Mouse (Mus musculus) spleen, postnatal 36 days (tissue): ENCODE data around the gene Arpc3.
"Not testable (repeated sequence)": the region's sequence is repeated elsewhere in the genome, so short reads cannot be mapped to it uniquely, and the experiment has no call there.

ENCODE experiments used
- DNase-seq, 2 experiments: peaks; one replicate each; pipeline ENCODE4 v3.0.0; 2022; ENCODE audit warnings: low spot score in 2 of 2, mixed read lengths in 1 of 2

The Arpc3 gene

DNA sequence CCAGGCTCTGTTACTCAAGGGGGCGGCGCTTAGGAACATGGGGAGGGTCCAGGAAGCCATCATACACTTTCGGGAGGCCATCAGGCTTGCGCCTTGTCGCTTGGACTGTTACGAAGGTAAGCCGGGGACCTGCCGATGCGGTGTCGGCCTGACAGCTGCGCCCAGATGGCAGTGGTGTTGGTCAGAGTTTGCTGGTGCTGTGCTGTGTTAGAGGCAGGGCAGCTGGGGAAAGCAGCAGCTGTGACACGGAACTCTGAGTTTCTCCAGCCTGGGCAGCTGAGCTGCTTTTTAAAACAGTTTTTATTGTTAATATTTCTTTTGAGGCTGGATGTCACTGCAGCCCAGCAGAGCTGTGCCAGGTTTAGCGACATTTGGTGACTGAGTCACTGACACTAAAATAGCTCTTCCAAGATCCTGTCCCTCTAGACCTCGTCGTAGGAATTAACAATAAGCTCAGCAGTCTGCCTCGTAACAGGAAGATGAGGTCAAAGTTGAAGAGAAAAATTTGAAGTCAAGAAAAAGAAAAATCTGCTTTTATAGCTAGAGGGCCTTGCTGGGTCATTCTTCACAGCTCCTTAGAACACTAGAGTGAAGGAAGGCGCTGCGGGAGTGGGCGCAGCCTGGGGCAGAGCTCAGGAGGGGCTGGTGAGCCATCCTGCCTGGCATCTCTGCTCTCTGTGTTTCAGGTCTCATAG is 47.9 kb downstream of the Arpc3 start:
- DNase-seq, result no peak

DNA sequence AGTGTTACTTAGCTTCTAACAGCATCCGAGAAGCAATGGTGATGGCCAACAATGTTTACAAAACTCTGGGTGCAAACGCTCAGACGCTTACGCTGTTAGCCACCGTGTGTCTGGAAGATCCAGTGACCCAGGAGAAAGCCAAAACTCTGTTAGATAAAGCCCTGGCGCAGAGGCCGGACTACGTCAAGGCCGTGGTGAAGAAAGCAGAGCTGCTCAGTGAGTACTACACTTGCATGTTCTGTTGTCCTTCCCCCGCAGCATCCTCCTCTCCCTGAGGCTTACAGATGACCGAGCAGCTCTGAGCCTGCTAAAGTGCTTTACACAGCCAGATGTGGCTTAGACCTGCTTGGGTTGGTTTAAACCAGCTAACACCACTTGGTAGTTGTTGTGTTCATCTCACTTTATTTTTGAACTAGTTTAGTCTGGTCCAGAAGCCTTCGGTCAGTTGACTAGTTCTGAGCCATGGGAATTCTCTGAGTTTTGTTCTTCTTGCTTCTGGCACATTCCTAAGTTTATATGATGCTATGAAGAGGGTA is 48.5 kb downstream of the Arpc3 start:
- no peak for DNase-seq

DNA sequence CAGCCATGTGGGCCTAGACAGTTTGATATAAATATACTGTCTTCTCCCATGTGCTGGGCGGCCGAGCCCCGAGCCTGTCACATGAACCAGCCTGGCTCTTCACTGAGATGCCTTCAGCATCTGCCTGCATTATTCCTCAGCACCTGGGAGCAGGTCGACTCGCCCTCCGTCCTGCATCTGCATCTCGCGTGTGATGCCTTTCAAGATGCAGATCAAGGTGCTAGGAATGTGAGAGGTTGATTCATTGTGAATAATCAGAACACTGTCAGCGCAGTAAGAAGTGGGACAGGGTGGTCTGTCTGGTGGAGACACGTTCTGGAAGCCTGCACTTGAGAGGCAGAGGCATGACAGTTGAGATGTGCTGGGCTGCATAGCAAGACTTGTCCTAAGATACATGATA is 52.8 kb downstream of the Arpc3 start:
- no peak for DNase-seq

DNA sequence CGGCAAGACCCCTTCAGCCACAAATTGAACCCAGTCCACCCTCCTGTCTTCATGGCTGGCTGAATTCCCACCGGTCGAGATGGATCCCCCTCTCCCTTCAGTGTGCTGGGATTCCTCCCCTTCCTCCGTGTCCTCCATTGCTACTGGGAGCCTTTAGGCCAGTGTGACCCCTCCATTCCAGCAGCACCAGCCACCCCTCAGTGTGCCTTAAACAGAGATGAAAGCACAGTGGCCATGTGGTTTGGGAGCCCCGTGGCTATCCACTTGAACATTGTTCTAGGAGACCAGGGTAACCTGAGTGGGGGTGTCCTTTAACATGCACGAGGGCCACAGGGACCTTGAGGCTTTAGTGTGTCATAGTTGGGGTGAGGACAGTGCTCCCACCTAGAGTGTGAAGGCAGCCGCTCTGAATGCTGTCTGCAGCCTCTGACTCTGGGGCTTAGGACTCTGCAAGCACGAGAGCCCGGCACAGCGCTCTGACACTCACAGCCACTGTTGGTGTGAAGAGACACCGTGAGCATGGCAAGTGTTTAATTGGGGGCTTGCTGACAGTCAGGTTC is 53.5 kb downstream of the Arpc3 start:
- no peak for DNase-seq

DNA sequence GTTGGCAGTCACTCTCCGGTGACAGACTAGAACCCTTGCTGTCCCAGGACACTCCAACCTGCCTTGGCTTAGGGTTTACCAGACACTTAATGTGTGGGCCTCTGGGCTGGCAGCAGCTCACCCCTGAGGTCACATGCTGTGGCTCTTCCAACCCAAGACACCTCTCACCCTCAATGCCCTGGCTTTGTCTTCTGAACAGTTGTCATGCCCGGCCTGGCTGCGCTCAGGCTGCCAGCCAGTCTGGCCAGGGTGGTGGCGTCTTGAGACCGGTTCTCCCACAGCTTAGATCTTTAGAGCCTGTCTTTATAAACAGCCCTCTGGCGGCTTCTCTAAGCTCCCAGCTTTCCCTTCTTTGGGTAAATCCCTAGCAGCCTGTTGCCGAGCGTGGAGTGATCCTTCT is 56.2 kb downstream of the Arpc3 start:
- no peak for DNase-seq

DNA sequence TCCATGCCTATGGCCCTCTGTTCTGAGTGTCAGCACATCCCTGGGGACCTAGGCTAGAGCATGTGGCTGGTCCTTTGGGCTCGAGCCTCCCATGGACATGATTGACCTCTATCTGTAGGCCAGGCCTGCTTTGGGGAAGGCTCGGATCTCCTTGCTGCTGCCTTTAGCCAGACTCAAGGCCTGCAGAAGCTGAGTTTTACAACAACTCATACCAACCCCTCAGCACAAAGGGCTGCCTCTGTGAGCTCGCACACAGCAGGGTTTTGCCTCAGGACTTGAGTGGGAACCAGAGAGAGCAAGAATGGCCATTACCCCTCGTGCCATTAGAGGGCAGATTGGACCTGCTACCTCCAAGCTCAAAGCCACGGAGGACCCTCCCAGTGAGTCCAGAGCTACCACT is 57.2 kb downstream of the Arpc3 start:
- no peak for DNase-seq

DNA sequence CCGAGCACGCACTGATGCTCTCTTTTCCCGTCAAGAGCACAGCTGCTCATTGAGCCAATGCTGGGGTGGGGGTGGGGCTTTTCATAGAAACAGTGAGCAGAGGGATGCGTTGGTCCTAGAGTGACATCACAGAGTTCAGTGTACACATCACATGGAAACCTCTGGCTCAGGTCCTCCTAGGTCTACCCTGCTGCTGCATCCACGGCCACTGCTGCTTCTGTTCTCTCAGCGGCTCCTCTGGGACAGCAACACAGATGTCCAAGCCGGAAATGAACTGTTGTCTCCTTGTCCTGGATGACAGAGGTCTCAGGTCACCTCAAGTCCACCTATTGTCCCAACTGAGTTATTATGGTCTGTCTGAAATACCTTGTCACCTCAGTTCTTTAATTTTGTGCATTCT is 58.3 kb downstream of the Arpc3 start:
- no peak for DNase-seq

DNA sequence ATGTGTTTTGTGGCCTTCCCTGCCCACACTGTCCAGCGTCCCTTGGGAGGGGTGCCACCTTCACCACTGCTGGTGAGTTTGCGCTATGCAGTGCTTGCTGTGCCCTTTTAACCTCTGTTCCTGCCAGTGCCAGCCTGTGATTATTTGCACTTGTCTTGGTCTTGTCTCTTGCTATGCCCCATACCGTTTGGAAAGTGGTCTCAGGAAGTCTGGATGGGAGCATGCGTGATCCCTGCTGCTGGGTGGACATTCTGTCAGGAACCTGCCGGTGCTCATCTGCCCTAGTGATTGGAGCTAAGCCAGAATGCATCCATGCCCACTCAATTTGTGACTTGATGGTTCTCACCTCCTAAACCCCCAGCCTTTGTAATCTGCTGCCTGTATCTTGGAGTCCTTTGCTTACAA is 59.2 kb downstream of the Arpc3 start:
- no peak for DNase-seq

DNA sequence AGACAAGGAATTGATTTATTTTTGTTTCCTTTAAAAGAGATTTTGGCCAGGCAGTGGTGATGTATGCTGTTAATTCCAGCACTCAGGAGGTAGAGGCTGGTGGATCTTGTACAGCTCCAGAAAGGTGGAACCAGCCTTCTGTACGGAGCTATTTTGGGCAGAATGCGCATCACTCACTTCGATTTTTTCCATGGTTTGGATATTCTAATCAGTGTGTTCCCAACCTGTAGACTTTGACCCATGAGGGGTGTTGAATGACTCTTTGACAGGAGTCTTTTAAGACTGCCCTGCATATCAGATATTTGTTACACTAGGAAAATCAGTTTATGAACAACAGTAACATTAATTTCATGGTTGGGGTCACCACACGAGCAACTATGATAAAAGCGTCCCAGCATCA is 59.6 kb downstream of the Arpc3 start:
- no peak for DNase-seq

DNA sequence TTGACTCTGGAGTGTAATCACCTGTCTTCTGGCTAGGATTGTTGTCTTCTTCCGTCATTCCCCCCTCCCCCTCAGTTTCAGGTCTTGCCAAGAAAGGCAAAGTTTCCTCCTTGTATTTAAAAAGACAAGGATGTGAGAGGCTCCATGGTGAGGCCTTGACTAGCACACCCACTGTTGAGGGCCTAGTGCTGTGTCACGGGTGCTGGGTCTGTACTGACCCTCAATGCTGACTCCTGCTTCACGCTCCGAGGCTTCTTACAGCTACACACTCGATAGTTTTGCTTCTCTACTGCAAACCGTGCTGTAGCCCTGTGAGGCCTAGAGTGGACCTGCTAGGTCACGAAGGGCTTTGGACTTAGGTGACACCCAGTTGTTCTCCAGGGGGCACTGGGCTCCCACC is 60.5 kb downstream of the Arpc3 start:
- no peak for DNase-seq

DNA sequence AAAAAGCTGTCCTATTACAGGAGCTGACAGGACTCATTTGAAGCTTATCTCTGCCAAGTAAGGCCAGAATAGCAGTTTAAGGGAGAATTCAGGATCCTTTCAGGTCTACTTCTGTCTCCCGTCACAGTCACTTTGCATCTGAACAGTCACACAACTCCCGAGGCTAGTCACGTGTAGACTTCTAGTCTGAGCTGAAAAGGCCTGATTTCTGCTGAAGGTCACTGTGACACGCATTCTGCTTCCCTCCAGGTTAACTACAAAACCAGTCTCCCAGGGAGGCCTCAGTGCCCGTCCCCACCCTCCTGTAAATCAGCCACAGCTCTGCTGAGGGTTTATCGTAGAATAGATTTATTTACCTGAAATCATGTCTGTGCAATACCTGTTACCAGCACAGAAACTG is 61.5 kb downstream of the Arpc3 start:
- DNase-seq, result no peak

DNA sequence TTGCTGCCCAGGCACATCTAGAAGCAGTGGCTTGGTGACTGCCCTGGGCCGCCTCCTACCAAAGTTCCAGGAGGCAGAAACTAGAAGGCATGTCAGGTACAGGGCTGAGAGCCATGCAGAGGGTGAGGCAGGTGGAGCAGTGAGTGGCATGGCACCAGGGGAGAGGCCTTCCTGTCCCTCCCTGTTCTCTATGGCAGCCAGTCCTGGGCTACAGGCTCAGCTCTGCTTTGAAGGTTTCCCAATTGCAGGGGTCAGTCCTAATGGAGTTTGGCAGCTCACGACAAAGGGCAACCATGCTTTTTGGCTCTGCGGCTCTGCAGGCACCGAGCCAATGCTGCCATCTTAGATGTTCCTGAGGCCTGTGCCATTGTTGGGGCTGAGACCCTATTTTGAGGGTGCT is 62.8 kb downstream of the Arpc3 start:
- DNase-seq, result no peak

DNA sequence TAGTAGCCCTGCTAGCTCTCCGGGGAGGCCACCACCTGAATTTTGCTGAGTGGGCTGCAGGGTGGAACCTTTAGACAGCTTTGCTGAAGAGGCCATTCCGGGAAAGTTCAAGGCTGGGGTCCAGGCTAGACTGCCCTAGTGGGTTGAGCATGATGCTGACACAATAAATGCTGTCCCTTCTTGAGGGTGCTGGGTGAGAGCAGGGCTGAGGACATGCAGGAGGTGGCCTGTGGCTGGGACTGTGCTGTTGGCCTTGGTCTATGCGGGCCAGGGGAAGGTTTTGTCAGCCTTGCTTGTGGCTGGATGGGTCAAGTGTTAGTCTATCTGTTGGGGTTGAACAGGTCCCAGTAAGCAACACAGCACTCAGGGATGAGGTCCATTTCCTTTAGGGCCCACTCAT is 63.2 kb downstream of the Arpc3 start:
- no peak for DNase-seq

DNA sequence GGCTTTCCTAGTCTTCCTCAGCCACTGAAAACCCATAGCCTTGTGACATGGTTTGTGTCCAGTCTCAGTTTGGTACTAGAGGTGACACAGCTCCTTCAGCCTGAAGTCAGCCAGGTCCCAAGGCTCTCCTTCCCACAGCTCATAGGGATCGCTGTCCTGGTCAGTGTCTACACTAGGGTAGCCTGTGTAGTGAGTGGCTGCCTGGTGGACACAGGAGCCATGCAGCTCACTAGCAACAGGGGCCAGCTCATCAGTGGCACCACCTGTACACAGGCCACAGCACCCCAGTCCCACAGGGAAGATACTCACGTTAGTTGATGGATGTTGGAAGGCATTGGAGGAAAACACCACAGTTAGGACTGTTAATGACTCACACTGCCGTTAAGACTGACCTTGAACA is 63.9 kb downstream of the Arpc3 start:
- DNase-seq, result no peak

DNA sequence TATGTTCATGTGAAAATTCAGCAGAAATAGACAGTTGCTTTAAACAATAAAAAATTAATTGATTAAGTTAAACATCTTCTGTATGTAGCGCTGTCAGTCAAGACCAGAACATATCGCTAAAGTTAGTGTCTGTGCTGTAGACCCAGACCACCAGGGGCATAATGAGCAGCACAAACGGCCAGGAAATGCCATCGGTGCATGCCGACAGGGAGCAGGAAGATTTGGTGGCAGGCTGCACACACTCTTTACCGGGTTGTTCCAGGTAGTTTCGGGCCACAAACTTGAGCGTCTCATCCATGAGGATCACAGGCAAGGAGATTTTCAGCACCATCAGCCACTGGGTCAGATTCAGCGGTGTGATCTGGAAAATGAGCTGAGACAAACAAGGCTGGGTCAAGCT is 65.4 kb downstream of the Arpc3 start:
- DNase-seq, result not testable (repeated sequence)

DNA sequence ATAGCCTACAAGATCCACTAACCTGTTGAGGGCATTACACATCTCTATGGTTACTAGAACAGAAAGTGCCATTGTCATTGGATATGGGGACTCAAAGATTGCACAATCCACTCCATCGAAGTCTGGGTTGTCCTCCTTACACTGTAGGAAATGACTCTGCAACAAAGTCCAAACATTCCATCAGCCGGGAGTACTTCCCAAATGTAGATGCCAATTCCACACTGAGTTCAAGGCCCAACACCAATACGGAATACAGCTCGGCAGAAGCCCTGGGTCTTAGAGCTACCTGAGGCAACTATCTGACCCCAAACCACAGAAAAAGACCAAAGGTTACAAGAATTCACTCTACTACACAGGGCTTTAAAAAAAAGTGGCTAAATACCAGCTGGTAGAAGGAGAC is 66.4 kb downstream of the Arpc3 start:
- DNase-seq, result no peak

DNA sequence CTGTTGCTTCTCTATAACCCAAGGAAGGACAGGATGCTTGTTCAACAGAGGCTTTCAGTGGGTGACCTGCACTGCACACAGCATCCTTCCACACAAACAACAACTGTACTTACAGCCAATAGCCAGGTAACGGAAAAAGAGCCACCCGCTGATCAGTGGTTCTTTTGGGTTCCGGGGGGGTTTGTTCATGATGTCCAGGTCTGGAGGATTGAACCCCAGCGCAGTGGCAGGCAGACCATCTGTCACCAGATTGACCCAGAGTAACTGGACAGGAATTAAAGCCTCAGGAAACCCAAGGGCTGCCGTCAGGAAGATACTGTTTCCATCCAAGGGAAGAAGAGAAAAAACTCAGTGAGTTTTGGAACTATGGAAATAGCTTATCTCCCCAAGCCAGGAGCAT is 67.7 kb downstream of the Arpc3 start:
- no peak for DNase-seq

DNA sequence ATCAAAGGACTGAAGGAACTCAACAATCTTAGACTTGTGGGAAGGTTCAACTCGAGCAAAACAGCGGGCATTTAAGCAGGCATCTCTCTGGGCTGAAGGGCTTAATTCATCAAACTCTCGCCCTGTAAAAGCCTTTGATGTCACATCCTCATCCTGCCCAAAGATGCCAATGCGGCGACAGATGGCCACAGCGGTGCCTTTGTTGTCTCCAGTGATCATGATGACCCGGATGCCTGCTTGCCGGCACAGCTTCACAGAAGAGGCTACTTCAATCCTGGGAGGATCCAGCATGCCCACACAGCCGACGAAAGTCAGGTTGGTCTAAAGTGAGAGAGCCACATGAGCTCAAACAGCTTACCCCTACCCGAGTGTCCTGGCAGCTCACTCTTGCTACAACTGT is 69.0 kb downstream of the Arpc3 start:
- no peak for DNase-seq

DNA sequence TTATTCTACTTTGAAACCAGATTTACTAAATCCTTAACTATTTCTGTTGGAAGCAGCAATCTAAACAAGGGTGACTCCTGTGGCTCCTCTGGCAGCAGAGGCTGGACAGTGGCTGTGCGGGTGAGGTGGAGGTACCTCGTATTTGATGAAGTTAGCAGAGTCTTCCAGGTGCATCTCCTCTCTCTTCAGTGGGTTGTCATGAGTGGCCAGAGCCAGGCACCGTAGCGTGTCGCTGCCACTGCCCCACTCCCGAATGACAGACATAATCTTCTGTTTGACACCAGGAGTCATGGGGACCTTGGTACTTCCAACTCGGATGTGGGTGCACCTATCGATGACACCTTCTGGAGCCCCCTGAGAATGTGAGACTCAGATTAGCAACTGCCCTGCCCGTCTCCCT is 69.8 kb downstream of the Arpc3 start:
- DNase-seq, result no peak
